Mouse (Mus musculus): ENCODE results near the gene Mlycd.
"Not testable (repeated sequence)": the region's sequence is repeated elsewhere in the genome, so short reads cannot be mapped to it uniquely, and the experiment has no call there.

Gene Mlycd

DNA sequence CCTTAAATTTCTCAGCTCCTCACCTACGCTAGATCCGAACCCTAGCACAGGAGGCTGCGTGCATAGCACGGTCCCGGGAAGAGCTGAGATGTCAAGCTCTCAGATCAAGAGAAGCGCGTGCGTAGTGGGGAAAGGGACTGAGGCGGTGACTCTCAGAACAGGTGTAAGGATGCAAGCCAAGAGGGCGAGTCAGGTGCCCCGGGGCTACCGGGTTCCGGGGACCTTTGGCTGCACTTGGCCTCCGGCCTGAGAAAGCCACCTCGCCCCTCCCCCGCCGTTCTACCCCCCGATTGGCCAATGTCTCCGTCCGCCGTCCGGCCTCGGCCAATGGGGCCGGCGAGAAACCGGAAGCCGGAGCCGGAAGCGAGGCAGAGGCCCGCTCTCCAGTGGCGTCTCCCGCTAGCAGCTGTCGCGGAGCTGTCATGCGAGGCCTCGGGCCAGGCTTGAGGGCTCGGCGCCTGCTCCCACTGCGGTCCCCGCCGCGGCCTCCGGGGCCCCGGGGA, at the start of gene Mlycd:
Mlycd (plus strand) TSS at position 355 of the 503 bp plus-strand sequence.
- DNase-seq = peak; percentile 98 to 99

GRCm38 (mm10) chr8:119345029-119345682, 49.5 kb upstream of the Mlycd start:
- DNase-seq = peak; percentile 36 to 41

- peak; percentile 30 to 34 for DNase-seq
These were observed 49.0 kb upstream of the Mlycd start for GRCm38 (mm10) chr8:119345683-119346075.

GRCm38 (mm10) chr8:119351647-119352046, 43.0 kb upstream of the Mlycd start:
- no peak for DNase-seq

- peak; percentile 66 to 80 for DNase-seq
These were observed 41.6 kb upstream of the Mlycd start for GRCm38 (mm10) chr8:119352977-119353658.

GRCm38 (mm10) chr8:119353659-119354023, 41.0 kb upstream of the Mlycd start:
- no peak for DNase-seq

DNA sequence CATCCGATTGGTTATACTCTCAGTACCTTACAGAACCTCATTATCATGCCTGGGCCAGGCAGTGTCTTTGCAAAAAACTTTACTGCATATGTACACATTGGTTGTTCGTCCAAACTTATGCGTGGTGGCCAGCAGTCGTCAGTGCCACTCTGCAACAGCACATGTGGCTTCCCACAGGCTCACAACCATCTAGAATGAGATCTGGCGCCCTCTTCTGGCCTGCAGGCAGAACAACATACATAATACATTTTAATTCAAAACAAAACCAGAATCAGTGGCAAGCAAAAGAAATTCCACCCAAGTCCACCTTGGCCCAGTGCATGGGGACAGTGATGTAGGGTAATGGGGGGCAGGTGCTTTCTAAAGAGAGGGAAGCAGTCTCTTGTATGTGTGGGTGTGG, 38.0 kb upstream of the Mlycd start:
- DNase-seq = not testable (repeated sequence)

DNA sequence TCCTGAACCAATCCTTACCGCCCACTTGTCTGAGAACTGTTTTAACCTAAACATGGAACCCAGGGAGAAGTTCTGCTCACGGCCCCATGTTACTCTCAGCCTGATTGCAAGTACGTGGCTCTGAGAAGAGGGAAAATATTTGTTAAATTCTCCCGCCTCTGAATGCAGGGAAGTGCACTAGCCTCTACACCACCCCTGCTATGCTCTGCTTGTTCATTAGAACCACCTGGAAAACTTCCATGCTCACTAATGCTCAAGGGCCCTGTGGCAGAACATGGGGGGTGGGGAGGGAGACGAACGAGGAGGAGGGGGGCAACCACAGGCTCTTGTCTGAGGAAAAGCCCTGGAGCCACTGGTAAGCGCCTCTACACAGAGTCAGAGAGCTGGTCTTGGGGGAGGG, 36.5 kb upstream of the Mlycd start:
- no peak for DNase-seq

DNA sequence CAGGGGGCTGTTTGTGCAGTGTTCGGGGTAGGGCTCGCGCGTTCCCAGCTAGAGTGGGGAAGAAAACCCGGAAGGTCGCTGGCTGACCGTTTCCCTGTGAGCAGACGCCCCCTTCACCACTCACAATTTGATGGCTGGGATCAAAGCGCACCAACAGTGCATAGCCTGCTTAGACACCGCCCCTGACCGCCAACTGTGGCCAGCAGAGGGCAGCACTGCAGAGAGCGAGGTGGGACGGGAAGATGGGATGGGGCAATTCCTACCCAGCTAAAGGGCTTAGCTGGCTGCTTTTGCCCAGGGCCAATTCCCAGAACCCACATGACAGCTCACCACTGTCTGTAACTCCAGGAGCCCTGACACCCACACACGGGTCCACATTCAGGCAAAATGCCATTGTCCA, 35.8 kb upstream of the Mlycd start:
- peak; percentile 81 to 86 for DNase-seq

- DNase-seq = peak; percentile 36 to 54
These were observed 33.9 kb upstream of the Mlycd start for GRCm38 (mm10) chr8:119360686-119361295.

DNA sequence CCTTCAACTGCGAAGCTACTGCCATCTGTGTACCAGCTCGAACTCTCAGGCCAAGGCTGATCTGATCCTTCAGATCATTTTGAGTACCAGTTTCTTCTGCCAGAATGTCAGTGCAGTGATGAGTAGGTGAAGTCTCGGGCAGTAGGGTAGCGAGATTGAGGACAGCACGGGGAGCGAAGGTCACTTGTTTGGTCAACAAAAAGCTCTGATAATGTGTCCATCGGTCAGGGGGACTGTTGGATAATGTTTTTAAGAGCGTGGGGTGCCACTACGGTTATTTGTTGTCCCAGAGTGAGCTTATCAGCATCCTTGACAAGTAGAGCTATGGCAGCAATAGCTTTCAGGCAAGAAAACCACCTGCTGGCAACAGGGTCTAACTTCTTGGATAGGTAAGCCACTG, 20.0 kb upstream of the Mlycd start:
- not testable (repeated sequence) for DNase-seq

GRCm38 (mm10) chr8:119378476-119378875, 16.2 kb upstream of the Mlycd start:
- DNase-seq = no peak

- DNase-seq = peak; percentile 37 to 39
These were observed 14.1 kb upstream of the Mlycd start for GRCm38 (mm10) chr8:119380619-119381018.

DNA sequence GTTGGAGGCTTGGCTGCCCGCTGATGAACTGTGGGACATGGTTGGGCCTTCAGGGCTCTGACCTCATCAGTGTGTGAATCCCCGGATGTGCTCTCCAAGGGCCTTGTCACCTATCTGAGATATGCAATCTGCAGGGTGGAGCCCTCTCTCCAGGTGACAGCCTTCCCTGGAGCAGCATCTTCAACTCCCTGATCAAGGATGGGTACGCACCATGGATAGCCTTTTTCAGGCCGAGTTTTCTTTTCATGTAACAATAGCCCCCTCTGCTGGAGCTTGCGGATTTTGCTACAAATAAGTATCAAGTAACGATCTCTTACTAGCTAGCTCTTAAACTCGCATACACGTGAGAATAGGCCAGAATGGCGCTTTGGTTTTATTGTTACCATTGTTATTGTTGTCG, 10.2 kb upstream of the Mlycd start:
- DNase-seq = peak; percentile 86 to 92

- no peak for DNase-seq
These were observed 8.8 kb upstream of the Mlycd start for GRCm38 (mm10) chr8:119385854-119386253.

GRCm38 (mm10) chr8:119386988-119387387, 7.7 kb upstream of the Mlycd start:
- no peak for DNase-seq

- no peak for DNase-seq
These were observed 581 bp upstream of the Mlycd start for GRCm38 (mm10) chr8:119394097-119394496.

DNA sequence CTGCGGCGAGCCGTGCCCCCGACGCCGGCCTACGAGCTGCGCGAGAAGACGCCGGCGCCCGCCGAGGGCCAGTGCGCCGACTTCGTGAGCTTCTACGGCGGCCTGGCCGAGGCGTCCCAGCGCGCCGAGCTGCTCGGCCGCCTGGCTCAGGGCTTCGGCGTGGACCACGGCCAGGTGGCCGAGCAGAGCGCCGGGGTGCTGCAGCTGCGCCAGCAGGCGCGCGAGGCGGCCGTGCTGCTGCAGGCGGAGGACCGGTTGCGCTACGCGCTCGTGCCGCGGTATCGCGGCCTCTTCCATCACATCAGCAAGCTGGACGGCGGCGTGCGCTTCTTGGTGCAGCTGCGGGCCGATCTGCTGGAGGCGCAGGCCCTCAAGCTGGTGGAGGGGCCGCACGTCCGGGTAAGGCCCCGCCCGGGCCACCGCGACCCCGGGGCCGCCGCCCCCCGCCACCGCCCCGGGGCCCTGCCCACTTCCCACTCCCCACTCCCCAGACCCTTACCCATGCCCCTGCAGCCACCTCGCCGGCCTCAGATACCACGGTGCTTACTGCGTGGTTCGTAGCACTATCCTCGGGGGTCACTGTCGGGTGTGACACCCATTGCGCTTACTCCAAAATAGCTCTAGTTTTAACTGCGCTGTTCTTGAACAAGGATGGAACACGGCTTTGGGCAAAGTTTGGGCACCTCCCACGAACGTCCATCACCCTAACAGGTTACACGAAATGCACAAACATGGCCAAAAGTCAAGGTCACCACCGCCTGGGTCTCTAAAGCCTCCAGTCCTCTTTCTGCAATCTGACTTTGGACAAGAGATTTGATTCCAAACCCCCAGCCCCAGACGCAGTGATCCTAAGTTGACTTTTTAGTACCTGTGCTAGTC, 633 bp downstream of the Mlycd start:
- no peak for DNase-seq

DNA sequence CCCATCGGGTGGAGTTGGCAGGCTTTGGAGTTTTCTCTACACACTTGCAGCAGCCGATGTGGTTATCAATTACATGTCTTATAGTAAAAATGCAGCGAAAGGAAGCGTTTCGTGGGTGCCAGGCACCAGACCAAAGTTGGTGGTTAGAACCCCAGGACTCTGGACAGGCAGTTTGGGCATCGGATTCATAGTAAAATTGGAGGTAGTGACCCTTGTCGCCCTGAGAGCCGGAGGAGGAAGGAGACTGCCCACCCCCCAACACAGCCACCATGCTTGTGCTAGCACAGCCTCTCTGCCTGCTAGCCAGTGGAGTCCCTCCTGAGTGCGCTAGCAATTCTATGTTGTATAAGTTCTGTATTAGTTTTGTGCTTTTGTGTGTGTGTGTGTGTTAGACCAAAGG, 3.9 kb downstream of the Mlycd start:
- no peak for DNase-seq

- no peak for DNase-seq
These were observed 4.6 kb downstream of the Mlycd start for GRCm38 (mm10) chr8:119399255-119399654.

GRCm38 (mm10) chr8:119400122-119400671, 5.5 kb downstream of the Mlycd start:
- no peak for DNase-seq

DNA sequence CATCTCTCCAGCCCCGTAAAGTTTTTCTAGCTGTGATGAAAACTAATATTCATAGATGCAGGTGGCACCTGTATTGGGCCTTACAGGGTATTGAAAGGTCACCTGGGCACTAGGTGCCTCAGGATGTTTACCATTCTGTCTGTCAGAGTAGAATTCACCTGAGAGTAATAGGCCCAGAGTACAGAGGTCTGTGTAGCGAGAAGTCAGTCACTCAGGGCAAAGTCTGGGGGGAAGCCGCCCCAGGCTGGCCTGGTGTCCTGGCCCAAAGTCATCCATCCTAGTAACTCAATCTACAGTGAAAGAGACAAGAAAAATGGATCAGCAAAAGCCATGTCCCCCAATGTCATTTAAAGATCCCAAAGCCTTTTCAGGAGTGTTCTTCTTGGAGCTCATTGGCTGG, 6.2 kb downstream of the Mlycd start:
- DNase-seq = no peak

GRCm38 (mm10) chr8:119403912-119404311, 9.2 kb downstream of the Mlycd start:
- no peak for DNase-seq
